Comparison of ENCODE assay signal across 1 mouse cellular context in the genomic region with DNA sequence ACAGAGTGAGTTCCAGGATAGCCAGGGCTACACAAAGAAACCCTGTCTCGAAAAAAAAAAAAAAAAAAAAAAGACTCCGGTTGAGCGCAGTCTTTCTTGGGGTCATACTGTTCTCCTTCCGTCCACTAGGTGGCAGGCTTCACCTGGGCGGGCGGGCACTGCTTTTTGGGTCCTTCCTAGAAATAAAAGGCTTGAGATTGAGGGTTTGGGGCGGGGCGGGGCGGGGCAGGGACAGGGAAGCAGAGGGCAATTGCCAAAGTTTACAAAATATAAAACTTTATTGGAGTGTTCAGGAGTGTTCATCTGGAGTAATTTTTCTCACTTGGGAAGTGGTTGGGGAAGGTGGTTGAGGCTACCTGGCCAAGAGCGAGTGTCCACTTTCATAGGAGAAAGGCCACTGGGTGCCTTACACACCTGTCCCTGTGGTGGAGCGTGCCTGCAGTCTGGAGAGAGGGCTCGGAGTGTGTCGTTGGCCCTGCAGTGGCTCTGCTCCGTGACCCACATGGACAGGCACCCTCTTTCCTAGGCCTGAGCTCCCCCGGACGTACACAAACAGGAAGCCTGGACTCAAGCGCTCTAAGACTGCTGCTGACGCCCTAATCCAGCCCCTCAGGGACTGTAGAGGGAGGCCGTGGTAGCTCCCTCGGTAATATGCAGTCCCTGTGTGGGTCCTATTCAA.
TF ChIP-seq lines count a peak whose summit lies in the region.

A gene (minus strand): TSS at position 69 of the 679 bp plus-strand sequence.

TF ChIP-seq in CH12.LX, 34 proteins besides CTCF, POLR2A, EP300 and RAD21 (continued from another document):
- TF ChIP-seq RCOR1 (conservative IDR thresholded peaks at IDR 0.05; ENCODE audit: low read depth, low read length) (no peak), KAT2A (IDR thresholded peaks at IDR 0.05; ENCODE audit: insufficient replicate concordance, low read length) (no peak), CHD2 (IDR thresholded peaks at IDR 0.05; ENCODE audit: low read length) (no peak), IRF4 (IDR thresholded peaks at IDR 0.05; ENCODE audit: low read depth, low read length) (no peak), ELF1 (IDR thresholded peaks at IDR 0.05; ENCODE audit: low read depth, low read length) (no peak), ZC3H11A (IDR thresholded peaks at IDR 0.05; ENCODE audit: low read depth, low read length) (peak; percentile 22; the same call in 1 of the 2 replicates), MEF2A (IDR thresholded peaks at IDR 0.05; ENCODE audit: borderline replicate concordance, low read depth, low read length) (no peak), TCF12 (IDR thresholded peaks at IDR 0.05; ENCODE audit: low read depth, low read length) (no peak), MAFK (IDR thresholded peaks at IDR 0.05; ENCODE audit: insufficient replicate concordance, low read length) (no peak), MYC (IDR thresholded peaks at IDR 0.05; ENCODE audit: low read depth, low read length) (no peak), NELFE (IDR thresholded peaks at IDR 0.05; ENCODE audit: low read depth, low read length) (no peak), JUND (conservative IDR thresholded peaks at IDR 0.05; ENCODE audit: low read depth, low read length) (no peak), MAZ (IDR thresholded peaks at IDR 0.05; ENCODE audit: low read depth, low read length) (no peak), CHD1 (IDR thresholded peaks at IDR 0.05; ENCODE audit: low read depth, low read length) (no peak)
